Mouse (Mus musculus): ENCODE results near the gene H2al1i.

DNA sequence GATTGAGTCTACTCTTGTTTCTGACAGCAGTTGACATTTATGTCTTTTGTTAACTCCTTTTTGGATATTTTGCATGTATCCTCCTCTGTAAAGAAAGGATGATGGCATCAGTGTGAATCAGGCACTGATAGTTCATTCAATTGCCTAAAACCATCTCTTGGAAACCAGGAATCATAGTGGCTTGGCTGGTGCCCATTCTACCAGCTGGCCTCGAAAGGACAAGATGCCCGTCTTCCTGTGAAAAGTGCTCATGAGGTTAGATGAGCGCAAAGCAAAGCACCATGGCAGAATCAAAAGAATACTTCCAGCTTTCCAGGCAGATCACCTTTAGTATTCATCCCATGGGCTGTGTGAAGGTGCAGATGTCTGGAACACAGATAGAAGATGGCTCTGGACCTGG, 22.3 kb downstream of the H2al1i start:
- TF ChIP-seq CTCF (IDR thresholded peaks at IDR 0.05; ENCODE audit: extremely low read depth, insufficient read length, insufficient replicate concordance, low read depth, low read length) (no peak), POLR2A (IDR thresholded peaks at IDR 0.05; ENCODE audit: low read depth, low read length) (no peak)
